Mouse (Mus musculus) MEL (cell line): ENCODE results near the gene Pitx2. TPM values are rescaled to one million over a fixed set of nuclear protein-coding genes. Genes with fewer than 3 reads are reported as not detected.

Source experiments
- DNase-seq: peaks from one replicate; pipeline ENCODE4 v3.0.0; 2011; ENCODE audit warnings: low read depth, low spot score
- H3K27ac ChIP-seq: 2 replicates; pipeline ENCODE4 v1.5.1; 2012; ENCODE audit warnings: low read depth, mild to moderate bottlenecking, control low read depth, low read length, moderate library complexity; ENCODE audit not compliant: control insufficient read depth
- H3K27me3 ChIP-seq, 2 experiments: fragments of 150-350 bp in 1 of 2; sonication (generic) in 1 of 2; 2 replicates each; pipeline ENCODE4 v1.6.1; 2012; ENCODE audit warnings: low read length in 2 of 2, mild to moderate bottlenecking in 2 of 2, improper control_type of control experiment in 1 of 2, moderate library complexity in 1 of 2; ENCODE audit not compliant: insufficient read depth in 2 of 2, control insufficient read depth in 1 of 2
- H3K36me3 ChIP-seq, 2 experiments: 2 replicates each; pipeline ENCODE4 v1.6.1; 2012 to 2014; ENCODE audit warnings: low read length in 2 of 2, improper control_type of control experiment in 1 of 2, inconsistent platforms in 1 of 2, mild to moderate bottlenecking in 1 of 2; ENCODE audit not compliant: insufficient read depth in 2 of 2, control insufficient read depth in 1 of 2
- H3K4me1 ChIP-seq, 2 experiments: fragments of 150-350 bp in 1 of 2; sonication (generic) in 1 of 2; 2 replicates each; pipeline ENCODE4 v1.6.1; 2012; ENCODE audit warnings: low read length in 2 of 2, improper control_type of control experiment in 1 of 2, mild to moderate bottlenecking in 1 of 2; ENCODE audit not compliant: insufficient read depth in 2 of 2, control insufficient read depth in 1 of 2
- H3K4me3 ChIP-seq, 2 experiments: fragments of 150-350 bp in 1 of 2; sonication (generic) in 1 of 2; 2 replicates each; pipeline ENCODE4 v1.5.1; 2012; ENCODE audit warnings: low read depth in 2 of 2, low read length in 2 of 2, mild to moderate bottlenecking in 2 of 2, moderate library complexity in 2 of 2, control low read depth in 1 of 2, improper control_type of control experiment in 1 of 2; ENCODE audit not compliant: control insufficient read depth in 1 of 2, insufficient read depth in 1 of 2
- H3K79me2 ChIP-seq: 2 replicates; pipeline ENCODE4 v1.6.1; 2012; ENCODE audit warnings: mild to moderate bottlenecking, low read length, moderate library complexity; ENCODE audit not compliant: control insufficient read depth, poor library complexity, insufficient read depth
- H3K9ac ChIP-seq: 2 replicates; pipeline ENCODE4 v1.6.1; 2012; ENCODE audit warnings: low read depth, mild to moderate bottlenecking, control low read depth, low read length, moderate library complexity; ENCODE audit not compliant: control insufficient read depth, poor library complexity, severe bottlenecking
- H3K9me3 ChIP-seq: fragments of 150-350 bp; sonication (generic); replicated peaks from 2 replicates; pipeline ENCODE4 v1.6.1; 2012; ENCODE audit warnings: mild to moderate bottlenecking, low read length, improper control_type of control experiment, moderate library complexity; ENCODE audit not compliant: insufficient read depth
- BHLHE40 ChIP-seq: IDR thresholded peaks from 2 replicates; pipeline ENCODE4 v1.6.1; 2012; ENCODE audit warnings: low read depth, mild to moderate bottlenecking, inconsistent platforms, low read length, improper control_type of control experiment, borderline replicate concordance
- CTCF ChIP-seq, 3 experiments: IDR thresholded peaks in 2 of 3; conservative IDR thresholded peaks in 1 of 3; 2 replicates each; pipeline ENCODE4 v1.5.1; 2011 to 2012; ENCODE audit warnings: low read length in 3 of 3, low read depth in 2 of 3, mild to moderate bottlenecking in 2 of 3, improper control_type of control experiment in 1 of 3, inconsistent platforms in 1 of 3, mixed read lengths in 1 of 3, moderate library complexity in 1 of 3; ENCODE audit not compliant: control insufficient read depth in 1 of 3, insufficient read depth in 1 of 3, poor library complexity in 1 of 3, severe bottlenecking in 1 of 3
- ELF1 ChIP-seq: IDR thresholded peaks from 2 replicates; pipeline ENCODE4 v1.6.1; 2014; ENCODE audit warnings: low read depth, mild to moderate bottlenecking, inconsistent platforms, low read length, improper control_type of control experiment, moderate library complexity
- GABPA ChIP-seq: IDR thresholded peaks from 2 replicates; pipeline ENCODE4 v1.6.1; 2012; ENCODE audit warnings: low read depth, mild to moderate bottlenecking, inconsistent platforms, low read length, improper control_type of control experiment, moderate library complexity
- KAT2A ChIP-seq: conservative IDR thresholded peaks from 2 replicates; pipeline ENCODE4 v1.6.1; 2012; ENCODE audit warnings: low read depth, low read length, improper control_type of control experiment, inconsistent platforms
- MAFK ChIP-seq: IDR thresholded peaks from 2 replicates; pipeline ENCODE4 v1.6.1; 2011; ENCODE audit warnings: low read depth, mild to moderate bottlenecking, low read length, improper control_type of control experiment, borderline replicate concordance
- MAZ ChIP-seq: IDR thresholded peaks from 2 replicates; pipeline ENCODE4 v1.6.1; 2012; ENCODE audit warnings: low read depth, mild to moderate bottlenecking, inconsistent platforms, low read length, improper control_type of control experiment
- MEF2A ChIP-seq: IDR thresholded peaks from 2 replicates; pipeline ENCODE4 v1.6.1; 2014; ENCODE audit warnings: low read depth, mild to moderate bottlenecking, inconsistent platforms, low read length, improper control_type of control experiment; ENCODE audit not compliant: poor library complexity, insufficient replicate concordance, severe bottlenecking; ENCODE audit errors: extremely low read depth
- MYB ChIP-seq: IDR thresholded peaks from 2 replicates; pipeline ENCODE4 v1.6.1; 2011; ENCODE audit warnings: mild to moderate bottlenecking, low read depth, low read length, improper control_type of control experiment
- NRF1 ChIP-seq: IDR thresholded peaks from 2 replicates; pipeline ENCODE4 v1.6.1; 2014; ENCODE audit warnings: low read depth, mild to moderate bottlenecking, inconsistent platforms, low read length, improper control_type of control experiment, moderate library complexity; ENCODE audit not compliant: poor library complexity, insufficient read depth, severe bottlenecking
- POLR2AphosphoS2 ChIP-seq: IDR thresholded peaks from 2 replicates; pipeline ENCODE4 v1.6.1; 2011; ENCODE audit warnings: low read length, improper control_type of control experiment
- RAD21 ChIP-seq: IDR thresholded peaks from 2 replicates; pipeline ENCODE4 v1.6.1; 2011; ENCODE audit warnings: mild to moderate bottlenecking, low read depth, low read length, improper control_type of control experiment
- SIN3A ChIP-seq: IDR thresholded peaks from 2 replicates; pipeline ENCODE4 v1.6.1; 2012; ENCODE audit warnings: low read length, improper control_type of control experiment, inconsistent platforms
- SMC3 ChIP-seq: IDR thresholded peaks from 2 replicates; pipeline ENCODE4 v1.6.1; 2011; ENCODE audit warnings: low read depth, low read length, improper control_type of control experiment
- TCF12 ChIP-seq: IDR thresholded peaks from 2 replicates; pipeline ENCODE4 v1.6.1; 2014; ENCODE audit warnings: low read depth, mild to moderate bottlenecking, inconsistent platforms, low read length, improper control_type of control experiment, moderate library complexity
- UBTF ChIP-seq: IDR thresholded peaks from 2 replicates; pipeline ENCODE4 v1.6.1; 2012; ENCODE audit warnings: low read depth, mild to moderate bottlenecking, inconsistent platforms, low read length, improper control_type of control experiment, moderate library complexity, borderline replicate concordance; ENCODE audit not compliant: insufficient read depth
- USF1 ChIP-seq: IDR thresholded peaks from 2 replicates; pipeline ENCODE4 v1.6.1; 2014; ENCODE audit warnings: low read depth, mild to moderate bottlenecking, inconsistent platforms, low read length, improper control_type of control experiment, moderate library complexity
- ZC3H11A ChIP-seq: IDR thresholded peaks from 2 replicates; pipeline ENCODE4 v1.6.1; 2012; ENCODE audit warnings: low read depth, mild to moderate bottlenecking, inconsistent platforms, low read length, improper control_type of control experiment
- ZMIZ1 ChIP-seq: IDR thresholded peaks from 2 replicates; pipeline ENCODE4 v1.6.1; 2012; ENCODE audit warnings: low read depth, mild to moderate bottlenecking, inconsistent platforms, low read length, improper control_type of control experiment, moderate library complexity
- polyA plus RNA-seq, 2 experiments: library from polyadenylated mRNA; stranded (reverse) in 1 of 2; unstranded in 1 of 2; fragments of >175 nt in 1 of 2; fragments of >200 nt in 1 of 2; gene quantifications; 2 replicates each; pipeline versions ENCODE4 v1.2.1 to v1.2.4; 2012; ENCODE audit warnings: low replicate concordance in 2 of 2, low read depth in 1 of 2; ENCODE audit not compliant: insufficient read length in 2 of 2, insufficient read depth in 1 of 2, missing spikeins in 1 of 2
- total RNA-seq: library from RNA; depleted of rRNA; stranded (reverse); fragments of 300-350 nt; gene quantifications from 2 replicates; pipeline ENCODE4 v1.2.3, GENCODE M21; 2012

The Pitx2 gene
- total and polyA plus RNA-seq, 3 experiments: not detected

DNA sequence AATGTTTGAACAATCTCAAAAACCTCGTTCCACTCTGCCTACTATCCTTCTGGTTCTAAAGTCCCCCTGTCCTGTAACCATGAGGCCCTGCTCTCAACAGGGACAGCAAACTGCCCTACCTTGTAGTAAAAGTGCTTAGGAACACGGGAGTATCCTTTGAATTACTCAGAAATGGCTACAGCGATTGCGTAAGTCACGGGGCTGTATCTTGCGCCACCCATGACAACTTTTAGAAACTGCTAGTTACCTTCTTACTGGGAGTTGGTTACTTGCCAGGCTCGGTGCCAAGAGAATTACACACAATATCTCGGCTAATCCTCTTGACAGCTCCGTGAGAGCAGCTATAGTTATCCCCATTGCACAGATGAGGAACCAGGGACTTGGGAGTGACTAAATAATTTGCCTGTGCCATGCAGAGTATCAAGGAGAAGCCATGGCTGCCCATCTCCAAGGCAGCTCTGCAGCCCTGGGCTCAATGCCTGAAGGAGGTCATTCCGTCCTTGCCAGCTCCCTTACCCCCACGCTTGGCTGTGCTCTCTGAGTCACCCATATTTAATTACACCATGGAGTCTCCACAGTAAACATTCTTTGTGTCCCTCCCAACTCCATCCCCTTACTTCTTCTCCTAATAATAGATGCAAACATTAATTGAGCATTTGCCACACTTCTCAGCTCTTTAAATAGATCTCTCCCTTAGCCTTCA is 38.2 kb upstream of the Pitx2 start (continued):
- no peak for TF ChIP-seq POLR2AphosphoS2
- TF ChIP-seq SIN3A: no peak
- TF ChIP-seq ELF1: no peak
- TF ChIP-seq MYB: no peak

DNA sequence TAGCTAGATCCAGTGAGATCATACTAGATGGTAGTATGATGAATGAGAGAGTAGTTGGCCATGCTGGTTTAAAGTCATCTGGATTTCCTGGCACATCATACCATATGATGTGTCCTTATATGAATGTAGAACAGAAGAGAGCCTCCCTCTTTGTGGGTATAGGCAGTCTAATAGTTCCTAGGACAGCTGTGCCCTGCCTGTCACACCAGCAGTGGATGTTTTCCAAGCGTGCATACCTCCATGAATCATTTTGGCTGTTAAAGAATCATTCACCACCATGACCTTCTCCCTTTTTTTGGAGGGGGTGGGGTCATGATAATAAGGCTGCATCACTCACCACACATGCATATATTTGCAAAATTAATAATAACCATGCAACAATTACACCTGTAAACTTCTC is 35.4 kb upstream of the Pitx2 start:
- no peak overlapping the region for H3K9ac ChIP-seq
- no peaks in the 10 kb centered on the region for H3K36me3 ChIP-seq
- no peak for DNase-seq
- no peaks in the 10 kb centered on the region for H3K27me3 ChIP-seq
- H3K4me3 ChIP-seq: no peak overlapping the region
- H3K79me2 ChIP-seq: no peaks in the 10 kb centered on the region
- no peaks in the 10 kb centered on the region for H3K9me3 ChIP-seq
- no peaks in the 10 kb centered on the region for H3K4me1 ChIP-seq
- TF ChIP-seq USF1 (no peak), SMC3 (no peak), TCF12 (no peak), ZC3H11A (no peak), UBTF (no peak), NRF1 (no peak), ZMIZ1 (no peak), GABPA (no peak), CTCF (IDR thresholded peaks at IDR 0.05 in 2 of 3, conservative IDR thresholded peaks at IDR 0.05 in 1 of 3; ENCODE audit: control insufficient read depth in 1 of 3, insufficient read depth in 1 of 3, low read depth in 2 of 3, low read length in 3 of 3, poor library complexity in 1 of 3, severe bottlenecking in 1 of 3) (no peak), KAT2A (no peak), MEF2A (no peak), MAFK (no peak), BHLHE40 (no peak)
- H3K27ac ChIP-seq: no peak overlapping the region

DNA sequence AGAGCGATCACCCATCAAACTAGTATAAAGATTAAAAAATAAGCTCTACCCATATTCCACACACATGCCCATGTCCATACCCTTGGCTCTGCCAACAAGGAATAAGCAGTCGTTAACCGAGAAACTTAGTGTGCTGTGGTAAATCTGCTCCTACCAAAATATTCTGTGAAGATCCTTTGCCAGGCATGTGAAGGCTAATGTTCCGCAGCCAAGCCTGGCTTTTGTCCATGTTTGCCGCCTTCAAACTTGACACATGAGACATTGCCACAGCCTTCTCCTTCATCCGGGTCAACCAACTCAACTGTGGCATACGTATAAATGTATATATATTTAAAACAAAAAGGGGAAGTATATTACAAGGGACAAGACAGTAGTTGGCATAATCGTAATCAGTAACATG is 34.0 kb upstream of the Pitx2 start:
- no peak for TF ChIP-seq CTCF (IDR thresholded peaks at IDR 0.05 in 2 of 3, conservative IDR thresholded peaks at IDR 0.05 in 1 of 3; ENCODE audit: control insufficient read depth in 1 of 3, insufficient read depth in 1 of 3, low read depth in 2 of 3, low read length in 3 of 3, poor library complexity in 1 of 3, severe bottlenecking in 1 of 3)
- no peak for TF ChIP-seq UBTF
- TF ChIP-seq MAZ: no peak
- no peak for TF ChIP-seq NRF1
- no peak for TF ChIP-seq BHLHE40
- TF ChIP-seq RAD21: no peak
- Histone ChIP-seq H3K27ac (no peak overlapping the region), H3K9me3 (no peaks in the 10 kb centered on the region), H3K36me3 (no peaks in the 10 kb centered on the region), H3K79me2 (no peaks in the 10 kb centered on the region), H3K9ac (no peak overlapping the region), H3K4me1 (no peaks in the 10 kb centered on the region), H3K27me3 (no peaks in the 10 kb centered on the region), H3K4me3 (no peak overlapping the region)
- DNase-seq: no peak
